Mouse (Mus musculus) ES-E14 (cell line): Measurements from ENCODE around the gene C1ql4. TPM values are rescaled to one million over a fixed set of nuclear protein-coding genes. Genes with fewer than 3 reads are reported as not detected.

Experiments used
- DNase-seq: peaks from one replicate; pipeline ENCODE4 v3.0.0-alpha.2; 2013; ENCODE audit warnings: low read depth, low spot score
- H3K27ac ChIP-seq: 2 replicates; pipeline ENCODE4 v1.5.1; 2012; ENCODE audit warnings: low read depth, mild to moderate bottlenecking, low read length, moderate library complexity, mixed read lengths; ENCODE audit not compliant: poor library complexity, insufficient read depth, severe bottlenecking
- H3K36me3 ChIP-seq: 2 replicates; pipeline ENCODE4 v1.6.1; 2012; ENCODE audit warnings: mild to moderate bottlenecking, low read length, moderate library complexity, mixed read lengths; ENCODE audit not compliant: control insufficient read depth, poor library complexity, insufficient read depth, severe bottlenecking
- H3K4me1 ChIP-seq, 2 experiments: fragments of 150-350 bp in 1 of 2; sonication (generic) in 1 of 2; 2 replicates each; pipeline ENCODE4 v1.6.1; 2012; ENCODE audit warnings: low read length in 2 of 2, mild to moderate bottlenecking in 1 of 2, mixed read lengths in 1 of 2; ENCODE audit not compliant: control insufficient read depth in 2 of 2, insufficient read depth in 2 of 2, poor library complexity in 1 of 2
- H3K4me3 ChIP-seq, 2 experiments: fragments of 150-350 bp in 1 of 2; sonication (generic) in 1 of 2; 2 replicates each; pipeline ENCODE4 v1.5.1; 2012; ENCODE audit warnings: low read length in 2 of 2, low read depth in 1 of 2, mild to moderate bottlenecking in 1 of 2, mixed read lengths in 1 of 2; ENCODE audit not compliant: insufficient read depth in 1 of 2, poor library complexity in 1 of 2, severe bottlenecking in 1 of 2
- H3K9ac ChIP-seq: 2 replicates; pipeline ENCODE4 v1.6.1; 2012; ENCODE audit warnings: low read depth, mild to moderate bottlenecking, low read length, mixed read lengths; ENCODE audit not compliant: poor library complexity, insufficient read depth, severe bottlenecking
- H3K9me3 ChIP-seq: fragments of 150-350 bp; sonication (generic); 2 replicates; pipeline ENCODE4 v1.6.1; 2012; ENCODE audit warnings: low read depth, mild to moderate bottlenecking, low read length; ENCODE audit not compliant: control insufficient read depth, insufficient read depth
- CHD2 ChIP-seq: IDR thresholded peaks from 2 replicates; pipeline ENCODE4 v1.6.1; 2014; ENCODE audit warnings: mild to moderate bottlenecking, low read depth, low read length, inconsistent platforms
- HCFC1 ChIP-seq: IDR thresholded peaks from 2 replicates; pipeline ENCODE4 v1.6.1; 2012; ENCODE audit warnings: low read length, inconsistent platforms, borderline replicate concordance; ENCODE audit not compliant: insufficient read depth
- MAFK ChIP-seq: IDR thresholded peaks from 2 replicates; pipeline ENCODE4 v1.6.1; 2014; ENCODE audit warnings: mild to moderate bottlenecking, low read depth, low read length, inconsistent platforms; ENCODE audit not compliant: insufficient read depth
- ZC3H11A ChIP-seq: IDR thresholded peaks from 2 replicates; pipeline ENCODE4 v1.6.1; 2012; ENCODE audit warnings: low read depth, mild to moderate bottlenecking, inconsistent platforms, low read length, borderline replicate concordance
- ZNF384 ChIP-seq: IDR thresholded peaks from 2 replicates; pipeline ENCODE4 v1.6.1; 2012; ENCODE audit warnings: low read depth, low read length, inconsistent platforms
- in situ Hi-C, 2 experiments: fragments of 600-800 bp; cut with MboI; formaldehyde crosslinking; loops; one replicate each; pipeline ENCODE4 v1.15.1; 2025; ENCODE audit warnings: low sequenced_read_pairs in 2 of 2, inconsistent platforms in 1 of 2; ENCODE audit not compliant: unreplicated experiment in 2 of 2
- total RNA-seq: library from RNA; depleted of rRNA; stranded (reverse); fragments of 300-350 nt; gene quantifications from 2 replicates; pipeline ENCODE4 v1.2.3, GENCODE M21; 2012

C1ql4 gene
- total RNA-seq, 1 experiment, result 3.7 TPM

DNA sequence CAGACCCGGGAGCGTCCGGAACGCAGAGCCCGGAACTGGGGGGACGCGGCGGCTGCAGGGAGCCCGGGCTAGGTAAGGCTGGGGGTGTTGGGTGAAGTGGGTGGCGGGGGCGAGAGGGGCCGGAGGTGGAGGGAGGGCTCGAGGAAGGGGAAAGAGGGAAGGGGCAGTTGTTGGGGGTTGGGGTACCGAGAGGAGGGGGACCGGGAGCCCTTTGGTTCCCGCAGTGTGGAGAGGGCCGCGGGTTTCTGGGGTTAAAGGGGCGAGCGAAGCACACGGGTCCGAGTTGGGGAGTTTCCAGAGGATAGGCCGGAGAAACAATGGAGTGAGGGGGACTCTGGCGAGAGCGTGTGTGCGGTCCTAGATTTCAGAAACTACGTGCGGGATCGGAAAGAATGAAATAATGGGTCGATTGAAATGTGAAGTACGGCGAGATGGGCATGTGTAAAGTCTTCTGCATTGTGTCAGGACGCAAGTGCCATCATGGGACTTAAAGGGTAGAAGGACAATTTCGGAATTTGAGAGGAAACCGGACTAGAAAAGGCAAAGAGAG is 39.3 kb upstream of the C1ql4 start:
- Histone ChIP-seq H3K36me3 (no peaks in the 10 kb centered on the region), H3K4me1 (peaks cover 4 to 9% of the 10 kb centered on the region in 2 experiments; a peak in 2 of 4 replicates), H3K9me3 (no peaks in the 10 kb centered on the region), H3K9ac (peak overlapping the region; percentile 95), H3K4me3 (peak overlapping the region; percentile 78 to 84), H3K27ac (peak overlapping the region; percentile 37)
- TF ChIP-seq ZC3H11A, result no peak
- TF ChIP-seq ZNF384, result no peak
- TF ChIP-seq CHD2, result no peak
- no peak for DNase-seq
- in situ Hi-C loops, result no loop called here

DNA sequence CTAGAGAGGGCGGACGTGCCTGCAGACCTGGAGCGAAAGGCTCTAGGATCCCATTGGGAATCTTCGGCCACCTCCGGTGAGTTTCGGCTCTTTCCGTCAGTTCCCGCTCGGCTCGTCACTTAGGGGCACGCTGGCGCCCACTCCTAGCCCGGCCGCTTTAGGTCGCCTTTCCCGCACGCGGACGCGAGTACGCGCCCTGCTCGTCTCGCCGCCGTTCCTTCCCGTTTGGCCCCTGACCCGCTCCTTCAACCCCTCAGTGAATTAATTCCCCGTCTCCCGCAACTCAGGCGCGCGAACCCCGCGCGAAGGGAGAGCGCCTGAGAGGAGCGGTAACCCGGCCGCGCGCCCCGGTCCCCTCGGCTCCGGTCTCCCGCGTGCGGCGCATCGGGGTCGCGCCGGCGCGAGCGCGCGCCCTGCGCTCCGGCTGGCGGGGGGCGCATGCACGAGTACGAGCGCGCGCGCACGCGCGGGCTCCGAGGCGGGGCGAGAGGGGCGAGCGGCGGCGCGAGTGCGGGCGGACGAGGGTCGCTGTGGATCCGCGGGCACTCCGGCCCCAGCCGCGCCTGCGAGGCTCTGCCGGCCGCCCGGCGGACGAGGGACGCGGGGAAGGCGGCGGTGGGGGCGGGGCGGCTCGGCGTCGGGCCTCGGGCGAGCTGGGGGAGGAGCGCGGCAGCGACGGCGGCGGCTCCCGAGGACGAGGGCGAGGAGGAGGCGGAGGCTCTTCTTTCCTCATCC is 38.6 kb upstream of the C1ql4 start:
- no peaks in the 10 kb centered on the region for H3K36me3 ChIP-seq
- peak overlapping the region; percentile 78 to 84 for H3K4me3 ChIP-seq
- in situ Hi-C loops, result no loop called here
- peak overlapping the region; percentile 88 for H3K27ac ChIP-seq
- DNase-seq, result peak; percentile 79
- TF ChIP-seq ZNF384 (no peak), ZC3H11A (no peak), HCFC1 (no peak), CHD2 (no peak)
- H3K4me1 ChIP-seq, result peaks cover 4 to 9% of the 10 kb centered on the region in 2 experiments; a peak in 2 of 4 replicates
- no peaks in the 10 kb centered on the region for H3K9me3 ChIP-seq
- peak overlapping the region; percentile 95 for H3K9ac ChIP-seq

DNA sequence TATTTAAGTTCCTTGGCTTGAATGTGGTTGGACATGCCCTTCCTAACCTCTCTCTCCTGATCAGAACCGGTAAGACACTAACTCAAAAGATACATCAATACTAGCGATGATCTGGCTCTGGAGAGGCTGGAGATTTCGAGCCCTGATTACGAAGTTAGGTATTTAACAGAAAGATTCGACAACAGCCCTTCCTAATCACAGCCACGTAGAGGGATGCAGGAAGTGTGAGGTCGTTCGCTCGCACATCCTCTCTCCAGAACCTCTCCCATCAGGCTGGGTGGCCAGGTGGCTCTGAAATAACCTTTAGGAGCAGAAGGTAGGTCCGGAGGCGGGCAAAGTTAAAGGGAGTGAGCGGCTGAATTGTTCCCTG is 38.1 kb upstream of the C1ql4 start, which contains the start of gene Spats2:
TSS of gene Spats2 (plus strand) at position 206 of the 370 bp plus-strand sequence.
- Histone ChIP-seq H3K9me3 (no peaks in the 10 kb centered on the region), H3K27ac (peak within 1 kb of the TSS; percentile 88), H3K36me3 (no peaks in the 10 kb centered on the region), H3K4me1 (peaks cover 4 to 11% of the 10 kb centered on the region in 2 experiments; a peak in 2 of 4 replicates), H3K4me3 (peak within 1 kb of the TSS; percentile 78 to 84), H3K9ac (peak within 1 kb of the TSS; percentile 95)
- DNase-seq, result no peak
- in situ Hi-C loops, result no loop called here
- no peak for TF ChIP-seq ZC3H11A
- no peak for TF ChIP-seq MAFK
- TF ChIP-seq CHD2, result no peak
- TF ChIP-seq HCFC1, result no peak

DNA sequence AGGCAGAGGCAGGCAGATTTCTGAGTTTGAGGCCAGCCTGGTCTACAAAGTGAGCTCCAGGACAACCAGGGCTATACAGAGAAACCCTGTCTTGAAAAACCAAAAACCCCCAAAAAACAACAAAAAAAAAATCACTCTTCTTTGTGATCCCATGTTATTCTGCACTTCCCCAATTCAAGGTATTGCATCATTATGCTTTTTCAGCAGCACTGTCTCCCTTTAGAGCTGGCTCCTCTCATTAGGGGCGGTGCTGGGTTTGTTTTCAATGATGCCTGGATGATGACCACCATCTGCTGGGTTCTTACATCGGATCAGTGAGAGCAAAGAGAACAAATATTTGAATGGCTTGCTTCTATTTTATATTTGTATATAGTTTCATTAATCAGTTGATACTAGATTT is 35.0 kb upstream of the C1ql4 start:
- H3K9ac ChIP-seq, result no peak overlapping the region
- TF ChIP-seq ZC3H11A (no peak), HCFC1 (no peak), CHD2 (no peak), ZNF384 (no peak), MAFK (no peak)
- H3K27ac ChIP-seq, result no peak overlapping the region
- H3K9me3 ChIP-seq, result no peaks in the 10 kb centered on the region
- DNase-seq, result no peak
- in situ Hi-C loops, result no loop called here
- peaks cover 2 to 4% of the 10 kb centered on the region in 2 experiments; a peak in 2 of 4 replicates for H3K4me1 ChIP-seq
- H3K36me3 ChIP-seq, result no peaks in the 10 kb centered on the region
- H3K4me3 ChIP-seq, result no peak overlapping the region

DNA sequence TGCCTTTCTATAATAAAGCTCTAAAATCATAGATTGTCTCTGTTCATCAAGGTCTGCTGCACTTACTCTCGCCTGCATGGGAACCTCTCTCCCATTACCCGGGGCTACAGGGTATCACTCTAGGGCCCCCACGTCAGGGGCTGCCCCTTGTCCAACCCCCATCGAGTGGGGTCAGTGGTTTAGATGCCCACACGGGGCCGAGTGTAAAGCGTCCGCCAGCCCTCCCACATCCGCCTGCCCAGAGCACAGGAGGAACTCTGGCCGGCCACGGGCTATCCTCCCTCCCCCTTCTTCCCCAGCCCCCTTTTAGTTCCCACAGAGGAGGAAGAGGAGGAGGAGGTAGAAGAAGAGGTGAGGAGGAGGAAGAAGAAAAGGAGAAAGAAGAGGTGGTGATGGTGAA is 33.2 kb upstream of the C1ql4 start:
- no peak overlapping the region for H3K9ac ChIP-seq

More for the DNA sequence above, 33.2 kb upstream of the C1ql4 start:
- DNase-seq, result no peak
- in situ Hi-C loops, result no loop called here
- Histone ChIP-seq H3K4me1 (peaks cover 2 to 4% of the 10 kb centered on the region in 2 experiments; a peak in 2 of 4 replicates), H3K27ac (no peak overlapping the region), H3K4me3 (no peak overlapping the region), H3K36me3 (no peaks in the 10 kb centered on the region), H3K9me3 (no peaks in the 10 kb centered on the region)
- TF ChIP-seq HCFC1, result no peak
- no peak for TF ChIP-seq ZC3H11A
- TF ChIP-seq CHD2, result no peak
- TF ChIP-seq MAFK, result no peak
- TF ChIP-seq ZNF384, result no peak
